Mouse (Mus musculus) C2C12 (cell line): Measurements from ENCODE around the gene Mpzl2. TPM values are rescaled to one million over a fixed set of nuclear protein-coding genes. Genes with fewer than 3 reads are reported as not detected.
"Not testable (repeated sequence)": the region's sequence is repeated elsewhere in the genome, so short reads cannot be mapped to it uniquely, and the experiment has no call there.

Experiments used
- H3K27me3 ChIP-seq: one replicate; pipeline ENCODE4 v1.6.1; 2011; ENCODE audit not compliant: control insufficient read depth, insufficient read depth, insufficient read length
- H3K36me3 ChIP-seq: one replicate; pipeline ENCODE4 v1.6.1; 2011; ENCODE audit not compliant: control insufficient read depth, insufficient read depth
- H3K4me3 ChIP-seq: one replicate; pipeline ENCODE4 v1.5.1; 2011; ENCODE audit warnings: mild to moderate bottlenecking, control low read depth; ENCODE audit not compliant: poor library complexity, insufficient read depth, severe bottlenecking
- H3K79me2 ChIP-seq: one replicate; pipeline ENCODE4 v1.6.1; 2011; ENCODE audit not compliant: control insufficient read depth, insufficient read depth
- H3K79me3 ChIP-seq: one replicate; pipeline ENCODE4 v1.6.1; 2011; ENCODE audit warnings: low read depth, control low read depth
- H3ac ChIP-seq: one replicate; pipeline ENCODE3; 2011; ENCODE audit warnings: low read depth; ENCODE audit not compliant: control insufficient read depth, insufficient read length
- CEBPB ChIP-seq: IDR thresholded peaks from one replicate; pipeline ENCODE4 v1.6.1; 2011; ENCODE audit warnings: low read depth, mild to moderate bottlenecking, control low read depth, moderate library complexity
- CTCF ChIP-seq: IDR thresholded peaks from one replicate; pipeline ENCODE4 v1.5.1; 2011; ENCODE audit not compliant: control insufficient read depth, insufficient read depth, insufficient read length
- FOSL1 ChIP-seq: IDR thresholded peaks from one replicate; pipeline ENCODE4 v1.8.0; 2011; ENCODE audit warnings: mild to moderate bottlenecking, low read length; ENCODE audit not compliant: poor library complexity, insufficient read depth, severe bottlenecking
- MAX ChIP-seq: IDR thresholded peaks from one replicate; pipeline ENCODE4 v1.6.1; 2011; ENCODE audit warnings: mild to moderate bottlenecking, control low read depth
- MYOD1 ChIP-seq: IDR thresholded peaks from one replicate; pipeline ENCODE4 v1.6.1; 2011; ENCODE audit warnings: low read depth; ENCODE audit not compliant: control insufficient read depth, insufficient read length
- MYOG ChIP-seq: IDR thresholded peaks from one replicate; pipeline ENCODE4 v1.6.1; 2011; ENCODE audit not compliant: control insufficient read depth, insufficient read length; ENCODE audit errors: extremely low read depth
- USF1 ChIP-seq: IDR thresholded peaks from one replicate; pipeline ENCODE4 v1.6.1; 2011; ENCODE audit warnings: low read depth, mild to moderate bottlenecking, control low read depth, moderate library complexity
- polyA plus RNA-seq: library from polyadenylated mRNA; unstranded; fragments of >200 nt; fragmentation: generic; extraction: Trizol; gene quantifications from one replicate; pipeline ENCODE4 v1.2.1, GENCODE M21; 2012; ENCODE audit warnings: missing spikeins

Gene Mpzl2
- polyA plus RNA-seq, 1 experiment, result not detected

- Histone ChIP-seq H3K79me3 (no peaks in the 10 kb centered on the region), H3K27me3 (peaks cover 53% of the 10 kb centered on the region), H3K4me3 (no peak overlapping the region), H3K79me2 (no peaks in the 10 kb centered on the region), H3ac (no peak overlapping the region), H3K36me3 (no peaks in the 10 kb centered on the region)
- TF ChIP-seq CEBPB, result no peak
- no peak for TF ChIP-seq MYOD1
- no peak for TF ChIP-seq CTCF
- TF ChIP-seq MYOG, result no peak
- no peak for TF ChIP-seq USF1
- no peak for TF ChIP-seq MAX
- TF ChIP-seq FOSL1, result no peak
Observed at GRCm38 (mm10) chr9:45032261-45032660, 7.3 kb upstream of the Mpzl2 start.

DNA sequence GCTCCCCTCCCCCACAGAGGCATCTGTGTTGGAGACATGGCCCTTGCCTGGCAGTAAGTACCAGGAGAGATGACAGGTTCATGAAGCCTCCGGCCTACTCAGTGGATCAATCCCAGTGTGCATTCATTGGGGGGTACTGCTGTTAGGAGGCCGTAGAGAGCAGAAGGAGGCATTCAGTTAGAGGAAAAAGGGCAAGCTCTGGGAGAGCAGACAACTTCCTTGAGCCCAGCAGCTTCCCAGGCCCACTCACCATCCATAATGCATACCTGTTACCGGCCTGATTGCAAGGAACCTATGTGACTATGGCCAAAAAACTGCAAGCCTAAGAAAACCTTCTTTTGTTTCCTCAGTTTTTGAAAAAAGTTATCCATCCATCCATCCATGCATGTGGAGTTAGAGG is 5.1 kb upstream of the Mpzl2 start:
- Histone ChIP-seq H3K4me3 (no peak overlapping the region), H3ac (no peak overlapping the region), H3K79me3 (no peaks in the 10 kb centered on the region), H3K36me3 (no peaks in the 10 kb centered on the region), H3K79me2 (no peaks in the 10 kb centered on the region), H3K27me3 (peaks cover 42% of the 10 kb centered on the region)
- TF ChIP-seq MYOD1 (no peak), USF1 (no peak), MAX (no peak), CTCF (no peak), MYOG (no peak), FOSL1 (no peak), CEBPB (no peak)

- not testable (repeated sequence) for H3K4me3 ChIP-seq, H3ac ChIP-seq
- peaks cover 47% of the 10 kb centered on the region for H3K27me3 ChIP-seq
Observed at GRCm38 (mm10) chr9:45037803-45038202, 1.8 kb upstream of the Mpzl2 start.

GRCm38 (mm10) chr9:45040066-45040845 is 657 bp downstream of the Mpzl2 start:
- Histone ChIP-seq H3K4me3 (no peak overlapping the region), H3ac (no peak overlapping the region), H3K36me3 (no peaks in the 10 kb centered on the region), H3K79me2 (no peaks in the 10 kb centered on the region), H3K79me3 (no peaks in the 10 kb centered on the region), H3K27me3 (peaks cover 53% of the 10 kb centered on the region)
- TF ChIP-seq MYOD1 (no peak), MAX (no peak), FOSL1 (no peak), MYOG (no peak), CEBPB (no peak), CTCF (no peak), USF1 (no peak)

More at GRCm38 (mm10) chr9:45037803-45038202, 1.8 kb upstream of the Mpzl2 start:
- H3K36me3 ChIP-seq, H3K79me2 ChIP-seq, H3K79me3 ChIP-seq: not testable (repeated sequence)

DNA sequence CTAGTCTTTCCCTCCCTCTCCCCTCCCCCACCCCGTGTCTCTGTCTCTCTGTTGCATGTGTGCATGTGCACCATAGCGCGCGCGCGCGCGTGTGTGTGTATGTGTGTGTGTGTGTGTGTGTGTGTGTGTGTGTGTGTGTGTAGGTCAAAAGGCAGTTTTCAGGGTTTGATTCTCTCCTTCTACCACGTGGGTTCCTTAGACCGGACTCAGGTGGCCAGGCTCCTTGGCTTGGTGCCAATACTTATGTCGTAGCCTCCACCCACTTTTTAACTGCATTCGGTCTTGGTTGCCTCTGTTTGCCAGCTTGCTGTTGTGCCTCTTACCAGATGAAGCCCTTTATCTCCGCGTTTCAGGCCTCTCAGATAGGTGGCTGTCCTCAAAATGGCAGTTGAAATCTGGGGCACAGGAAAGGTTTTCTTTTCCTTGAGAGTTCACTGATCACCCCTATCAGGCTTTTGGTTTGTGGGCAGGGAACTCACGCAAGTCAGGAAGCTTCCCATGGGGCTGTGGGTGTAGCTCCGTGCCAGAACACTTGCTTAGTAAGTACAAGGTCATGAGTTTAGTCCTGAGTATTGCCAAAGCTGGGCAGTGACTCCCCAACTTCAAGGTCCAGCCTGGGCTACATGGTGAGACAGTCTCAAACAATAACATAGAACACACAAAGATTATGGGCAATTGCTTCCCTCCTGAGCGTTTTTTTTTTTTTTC is 1.7 kb downstream of the Mpzl2 start:
- Histone ChIP-seq H3K79me3 (no peaks in the 10 kb centered on the region), H3K4me3 (no peak overlapping the region), H3ac (no peak overlapping the region), H3K36me3 (no peaks in the 10 kb centered on the region), H3K27me3 (peaks cover 54% of the 10 kb centered on the region), H3K79me2 (no peaks in the 10 kb centered on the region)
- TF ChIP-seq MYOG (no peak), FOSL1 (no peak), CTCF (no peak), MYOD1 (no peak), CEBPB (no peak), USF1 (no peak), MAX (no peak)
